Mouse (Mus musculus) neural tube, embryonic 11.5 days (tissue): ENCODE measurements around the gene Mx1. TPM values are rescaled to one million over a fixed set of nuclear protein-coding genes. Genes with fewer than 3 reads are reported as not detected.

Source experiments
- ATAC-seq: fragments of 200-750 bp; cut with Nextera tagmentation; 2 replicates; pipeline ENCODE4 v1.8.0; 2017; ENCODE audit warnings: moderate number of reproducible peaks, mild to moderate bottlenecking, moderate TSS enrichment, moderate library complexity; ENCODE audit not compliant: insufficient read depth, low FRiP score, low TSS enrichment
- DNase-seq: peaks from one replicate; pipeline ENCODE4 v3.0.0-alpha.2; 2015; ENCODE audit warnings: low spot score
- H3K27ac ChIP-seq: fragments of 300-500 bp; sonication (generic); 2 replicates; pipeline ENCODE4 v1.5.1; 2014; ENCODE audit warnings: low read depth, mild to moderate bottlenecking, low read length
- H3K27me3 ChIP-seq: fragments of 300-500 bp; sonication (generic); 2 replicates; pipeline ENCODE4 v1.6.1; 2014; ENCODE audit warnings: mild to moderate bottlenecking, low read length, mixed read lengths; ENCODE audit not compliant: control insufficient read depth, insufficient read depth
- H3K36me3 ChIP-seq: fragments of 300-500 bp; sonication (generic); 2 replicates; pipeline ENCODE4 v1.6.1; 2014; ENCODE audit warnings: mild to moderate bottlenecking, low read length, moderate library complexity, mixed read lengths; ENCODE audit not compliant: control insufficient read depth, insufficient read depth
- H3K4me1 ChIP-seq: fragments of 300-500 bp; sonication (generic); 2 replicates; pipeline ENCODE4 v1.6.1; 2014; ENCODE audit warnings: low read length, mixed read lengths; ENCODE audit not compliant: control insufficient read depth, insufficient read depth
- H3K4me2 ChIP-seq: fragments of 300-500 bp; sonication (generic); 2 replicates; pipeline ENCODE4 v1.6.1; 2014; ENCODE audit warnings: low read depth, mild to moderate bottlenecking, moderate library complexity
- H3K4me3 ChIP-seq: fragments of 300-500 bp; sonication (generic); 2 replicates; pipeline ENCODE4 v1.5.1; 2014; ENCODE audit warnings: low read depth, low read length
- H3K9ac ChIP-seq: fragments of 300-500 bp; sonication (generic); 2 replicates; pipeline ENCODE4 v1.6.1; 2014; ENCODE audit warnings: mild to moderate bottlenecking, low read length
- H3K9me3 ChIP-seq: fragments of 300-500 bp; sonication (generic); 2 replicates; pipeline ENCODE4 v1.6.1; 2016; ENCODE audit warnings: low read length; ENCODE audit not compliant: control insufficient read depth
- WGBS: fragments of 180-500 bp; shearing (Covaris S2); extraction: QIAGEN DNeasy Blood & Tissue Kit; methylation state at CpG from one replicate; pipeline ENCODE4 v1.1.7; 2014; 5-methylcytosine and 5-hydroxymethylcytosine counted together
- polyA plus RNA-seq: library from polyadenylated mRNA; unstranded; fragments of >200 nt; fragmentation: Nextera tagmentation; extraction: Ambion mirVana; gene quantifications from 2 replicates; pipeline ENCODE4 v1.2.1, GENCODE M21; 2014

Gene Mx1
- polyA plus RNA-seq: not detected in 2 replicates

DNA sequence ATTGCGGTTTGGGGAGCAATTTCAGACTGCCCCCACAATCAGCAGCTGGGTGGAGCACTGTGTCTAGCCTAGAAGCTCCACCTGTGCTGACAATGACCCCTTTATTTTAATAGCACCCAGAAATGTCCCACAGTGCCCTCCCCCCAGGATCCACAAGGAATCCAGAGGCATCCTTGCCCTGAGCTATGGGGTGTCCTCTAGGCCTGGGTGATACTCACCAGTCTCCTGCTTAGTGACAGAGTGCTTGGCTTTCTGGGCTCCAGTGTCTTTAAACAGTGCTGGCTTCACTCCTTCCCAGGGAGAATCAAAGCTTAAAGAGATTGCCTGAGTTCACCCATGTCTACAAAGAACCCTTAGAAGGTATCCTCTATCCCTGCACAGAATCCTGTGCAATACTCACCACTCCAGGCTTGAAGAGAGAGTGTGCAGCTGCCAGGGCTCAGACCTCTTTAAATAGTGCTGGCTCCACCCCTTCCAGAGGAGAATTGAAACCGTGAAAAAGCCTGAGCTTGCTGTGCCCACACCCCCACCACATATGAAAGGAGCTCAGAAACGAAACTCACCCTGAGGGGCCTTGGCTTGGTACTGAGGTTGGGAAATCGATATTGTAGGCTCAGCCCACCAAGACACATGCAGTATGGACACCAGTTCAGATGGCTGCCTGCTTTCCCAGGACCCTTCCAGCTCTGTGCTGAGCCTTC is at the start of gene Mx1:
Gene Mx1 (minus strand): TSS at position 427 of the 701 bp plus-strand sequence.
- H3K9ac ChIP-seq: no peak within 1 kb of the TSS
- H3K27me3 ChIP-seq: no peaks in the 10 kb centered on the region
- DNase-seq (no peak), ATAC-seq (no peak)
- no peaks in the 10 kb centered on the region for H3K9me3 ChIP-seq
- no peak within 1 kb of the TSS for H3K4me2 ChIP-seq
- no peak within 1 kb of the TSS for H3K4me3 ChIP-seq
- H3K36me3 ChIP-seq: no peaks in the 10 kb centered on the region
- no peak within 1 kb of the TSS for H3K27ac ChIP-seq
- WGBS: 37% methylated on average over 4 of the region's 4 CpGs
- no peaks in the 10 kb centered on the region for H3K4me1 ChIP-seq

DNA sequence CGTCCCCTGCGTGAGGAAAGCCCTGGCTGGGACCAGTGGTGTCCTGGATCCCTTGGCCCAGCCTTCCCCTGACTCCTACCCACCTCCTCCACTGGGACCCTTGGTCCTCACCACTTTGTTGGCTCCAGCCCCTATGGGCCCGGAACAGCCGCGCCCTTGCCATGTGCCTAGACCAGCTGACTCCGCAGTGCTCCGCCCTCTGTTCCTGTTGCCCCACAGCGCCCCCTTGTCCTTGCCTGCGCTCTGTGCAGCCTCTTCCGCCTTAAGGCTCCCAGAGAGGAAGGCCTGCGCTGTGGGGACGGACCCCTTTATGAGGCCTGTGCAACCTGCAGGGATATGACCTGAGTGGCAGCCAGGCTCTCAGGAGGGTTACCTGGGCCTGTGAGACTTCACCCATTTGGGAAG is 49.6 kb upstream of the Mx1 start:
- H3K4me1 ChIP-seq: no peaks in the 10 kb centered on the region
- DNase-seq (no peak), ATAC-seq (no peak)
- no peak overlapping the region for H3K9ac ChIP-seq
- no peak overlapping the region for H3K27ac ChIP-seq
- no peaks in the 10 kb centered on the region for H3K36me3 ChIP-seq
- 96% methylated on average over 11 of the region's 12 CpGs for WGBS
- H3K9me3 ChIP-seq: no peaks in the 10 kb centered on the region
- H3K4me2 ChIP-seq: no peak overlapping the region
- no peak overlapping the region for H3K4me3 ChIP-seq
- H3K27me3 ChIP-seq: no peaks in the 10 kb centered on the region

DNA sequence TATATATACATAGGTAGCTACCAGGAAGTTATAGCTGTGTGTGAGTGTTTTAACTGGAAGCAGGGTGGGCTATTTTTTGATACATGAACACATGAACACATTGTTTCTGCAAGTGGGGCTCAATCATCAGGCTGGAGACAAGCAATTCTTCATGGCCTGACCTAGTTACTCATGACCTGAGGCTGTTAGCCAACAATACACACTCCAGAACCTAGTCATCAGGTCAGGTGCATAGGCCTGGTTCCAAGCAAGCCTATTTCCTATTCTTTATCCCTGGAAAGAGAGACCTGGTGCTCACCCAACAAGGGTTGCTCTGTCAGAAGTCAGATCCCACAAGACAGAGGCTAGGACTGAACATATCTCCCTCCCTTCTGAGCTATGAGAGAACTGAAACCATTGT is 48.8 kb upstream of the Mx1 start:
- Histone ChIP-seq H3K4me1 (no peaks in the 10 kb centered on the region), H3K36me3 (no peaks in the 10 kb centered on the region), H3K9me3 (no peaks in the 10 kb centered on the region), H3K27me3 (no peaks in the 10 kb centered on the region), H3K4me3 (no peak overlapping the region), H3K9ac (no peak overlapping the region), H3K4me2 (no peak overlapping the region), H3K27ac (no peak overlapping the region)
- DNase-seq: no peak
- no peak for ATAC-seq

DNA sequence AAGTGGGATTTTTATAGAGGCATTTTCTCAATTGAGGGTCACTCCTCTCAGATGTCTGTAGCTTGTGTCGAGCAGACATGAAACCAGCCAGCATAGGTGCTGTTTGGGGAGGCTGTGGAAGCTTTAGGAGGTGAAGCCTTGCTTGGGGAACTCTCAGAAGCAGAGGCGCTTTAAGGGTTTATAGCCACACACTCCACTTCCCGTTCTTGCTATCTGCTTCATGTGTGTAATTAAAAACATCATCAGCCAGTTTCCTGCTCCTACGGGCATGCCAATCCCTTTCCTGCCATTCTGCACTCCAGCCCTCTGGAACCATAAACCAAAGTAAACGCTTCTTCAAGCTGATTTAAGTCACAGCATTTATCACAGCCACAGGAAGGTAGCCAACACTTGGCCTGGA is 48.1 kb upstream of the Mx1 start:
- no peak overlapping the region for H3K27ac ChIP-seq
- DNase-seq (no peak), ATAC-seq (no peak)
- H3K4me2 ChIP-seq: no peak overlapping the region
- no peak overlapping the region for H3K4me3 ChIP-seq
- H3K9ac ChIP-seq: no peak overlapping the region
- H3K27me3 ChIP-seq: no peaks in the 10 kb centered on the region
- H3K4me1 ChIP-seq: no peaks in the 10 kb centered on the region
- 63% methylated on average over 5 of the region's 5 CpGs for WGBS
- no peaks in the 10 kb centered on the region for H3K36me3 ChIP-seq
- no peaks in the 10 kb centered on the region for H3K9me3 ChIP-seq

DNA sequence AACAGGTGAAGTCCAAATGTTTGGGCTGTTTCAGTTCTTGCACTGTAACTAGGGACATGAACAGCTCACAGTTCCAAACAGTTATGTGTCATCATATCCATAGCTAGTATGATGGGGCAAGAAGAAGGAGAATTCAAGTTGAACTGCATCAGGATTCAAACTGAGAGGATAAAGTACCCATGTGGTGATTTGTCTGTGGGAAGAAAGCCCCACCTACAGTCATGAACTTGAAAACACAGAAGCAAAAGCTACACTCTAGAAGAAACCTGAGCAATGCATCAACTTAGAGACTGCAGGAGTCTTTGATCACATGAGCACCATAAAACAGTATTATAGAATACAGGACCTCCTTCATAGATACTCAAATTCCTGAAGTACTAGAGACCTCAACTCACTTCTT is 45.1 kb upstream of the Mx1 start:
- no peaks in the 10 kb centered on the region for H3K4me1 ChIP-seq
- DNase-seq (no peak), ATAC-seq (no peak)
- H3K4me2 ChIP-seq: no peak overlapping the region
- no peak overlapping the region for H3K9ac ChIP-seq
- no peaks in the 10 kb centered on the region for H3K27me3 ChIP-seq
- no peak overlapping the region for H3K27ac ChIP-seq
- no peaks in the 10 kb centered on the region for H3K36me3 ChIP-seq
- H3K9me3 ChIP-seq: no peaks in the 10 kb centered on the region
- H3K4me3 ChIP-seq: no peak overlapping the region

DNA sequence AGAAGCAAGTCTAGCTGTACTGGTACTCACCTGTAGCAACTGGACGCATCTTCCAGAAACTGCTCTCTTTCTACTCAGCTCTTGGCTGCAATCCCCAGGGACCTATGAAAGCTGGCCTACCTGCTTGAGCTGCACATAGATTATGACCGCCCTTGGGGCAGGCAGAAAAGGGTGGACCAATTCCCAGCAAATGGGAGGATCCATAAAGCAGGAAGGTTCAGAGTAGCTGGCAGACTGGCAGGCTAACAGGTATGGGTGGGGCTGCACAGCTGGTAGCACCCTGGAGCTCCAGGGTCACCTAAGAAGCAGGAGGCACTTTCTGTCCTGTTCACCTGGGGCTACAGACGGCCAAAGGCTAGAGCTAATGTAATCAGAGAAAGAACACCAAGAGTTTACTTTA is 42.1 kb upstream of the Mx1 start:
- H3K4me1 ChIP-seq: no peaks in the 10 kb centered on the region
- no peaks in the 10 kb centered on the region for H3K27me3 ChIP-seq
- H3K36me3 ChIP-seq: no peaks in the 10 kb centered on the region
- H3K9ac ChIP-seq: no peak overlapping the region
- DNase-seq: no peak
- no peak overlapping the region for H3K4me3 ChIP-seq
- H3K9me3 ChIP-seq: no peaks in the 10 kb centered on the region
- WGBS: 91% methylated on average over 3 of the region's 3 CpGs
- no peak overlapping the region for H3K4me2 ChIP-seq
- H3K27ac ChIP-seq: no peak overlapping the region
- no peak for ATAC-seq

DNA sequence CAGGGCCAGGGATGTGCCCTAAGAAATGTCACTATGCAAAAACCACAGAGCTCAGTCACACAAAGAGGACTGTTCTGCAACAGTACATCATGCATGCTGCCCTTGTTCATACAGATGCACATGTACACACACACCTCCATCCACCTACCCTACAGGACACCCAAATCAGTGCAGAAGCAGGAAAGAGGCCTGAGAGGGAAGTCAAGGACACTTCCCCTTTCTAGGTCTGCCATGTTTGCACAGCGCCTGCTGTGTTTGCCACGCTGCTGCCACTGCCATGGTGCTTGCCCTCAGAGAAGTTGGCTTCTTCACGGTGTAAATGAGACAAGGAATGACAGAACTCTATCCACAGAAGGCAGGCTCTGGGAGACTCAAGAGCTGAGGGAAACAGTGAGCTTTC is 41.1 kb upstream of the Mx1 start:
- Histone ChIP-seq H3K4me1 (no peaks in the 10 kb centered on the region), H3K4me2 (no peak overlapping the region), H3K9me3 (no peaks in the 10 kb centered on the region), H3K27ac (no peak overlapping the region), H3K27me3 (no peaks in the 10 kb centered on the region), H3K9ac (no peak overlapping the region), H3K4me3 (no peak overlapping the region), H3K36me3 (no peaks in the 10 kb centered on the region)
- 92% methylated on average over 3 of the region's 3 CpGs for WGBS
- DNase-seq: no peak
- ATAC-seq: no peak

DNA sequence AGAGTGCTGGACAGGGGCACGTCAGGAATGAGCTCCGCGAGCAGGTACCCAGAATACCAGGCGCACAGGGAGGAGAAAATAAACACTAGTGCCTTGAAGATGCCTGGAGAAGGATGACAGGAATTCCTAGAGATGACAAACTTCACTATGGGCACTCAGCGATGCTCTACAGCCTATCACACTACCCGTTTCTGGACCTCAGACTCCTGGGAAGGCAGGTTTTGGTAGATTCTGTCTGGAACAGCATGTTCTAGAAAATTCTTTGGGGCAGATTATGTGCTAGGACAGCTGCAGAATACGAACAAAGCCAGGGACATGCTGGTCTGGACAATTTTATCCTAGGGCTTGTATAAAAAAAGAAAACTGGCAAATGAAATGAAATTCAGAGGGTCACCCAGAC is 38.2 kb upstream of the Mx1 start:
- no peak for DNase-seq
- H3K27me3 ChIP-seq: no peaks in the 10 kb centered on the region
- no peak overlapping the region for H3K27ac ChIP-seq
- no peak overlapping the region for H3K9ac ChIP-seq
- no peak overlapping the region for H3K4me3 ChIP-seq
- 89% methylated on average over 7 of the region's 7 CpGs for WGBS
- no peaks in the 10 kb centered on the region for H3K36me3 ChIP-seq
- ATAC-seq: no peak
- no peaks in the 10 kb centered on the region for H3K9me3 ChIP-seq
- no peak overlapping the region for H3K4me2 ChIP-seq
- H3K4me1 ChIP-seq: no peaks in the 10 kb centered on the region

DNA sequence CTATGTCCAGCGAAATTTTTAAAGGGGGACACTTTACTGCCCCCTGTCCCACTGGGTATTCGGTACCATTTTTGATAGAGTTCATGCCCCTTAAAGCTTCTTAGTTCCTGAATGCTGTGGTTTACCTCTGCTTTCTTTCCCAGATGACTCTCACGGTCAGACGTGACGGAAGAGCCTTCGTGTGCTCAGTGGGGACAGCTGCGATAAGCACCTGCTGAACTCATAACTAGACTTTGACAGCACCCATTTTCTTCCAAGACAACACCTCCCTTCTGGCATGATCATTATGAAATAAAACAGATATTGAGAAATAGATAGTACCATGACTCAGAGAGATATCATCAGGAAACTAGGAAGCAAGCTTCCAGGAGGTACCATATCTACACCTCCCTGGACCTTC is 36.7 kb upstream of the Mx1 start:
- no peak overlapping the region for H3K4me3 ChIP-seq

More for the DNA sequence above, 36.7 kb upstream of the Mx1 start:
- H3K4me2 ChIP-seq: no peak overlapping the region
- no peaks in the 10 kb centered on the region for H3K4me1 ChIP-seq
- DNase-seq (no peak), ATAC-seq (no peak)
- H3K36me3 ChIP-seq: no peaks in the 10 kb centered on the region
- H3K9ac ChIP-seq: no peak overlapping the region
- 95% methylated on average over 7 of the region's 7 CpGs for WGBS
- H3K9me3 ChIP-seq: no peaks in the 10 kb centered on the region
- no peaks in the 10 kb centered on the region for H3K27me3 ChIP-seq
- H3K27ac ChIP-seq: no peak overlapping the region
